Mouse (Mus musculus) left cerebral cortex, adult 2 months (tissue): Measurements from ENCODE around the gene Tmem182. TPM values are rescaled to one million over a fixed set of nuclear protein-coding genes. Genes with fewer than 3 reads are reported as not detected.
A peak's percentile ranks its signal among the peaks of the same experiment; 100 is the strongest.

Experiments
- DNase-seq, 2 experiments: peaks; one replicate each; pipeline ENCODE4 v3.0.0; 2021 to 2022; ENCODE audit warnings: low spot score in 2 of 2, mixed read lengths in 1 of 2; ENCODE audit errors: extremely low spot score in 1 of 2
- H3K27ac ChIP-seq: fragments of 200-600 bp; 2 replicates; pipeline ENCODE4 v1.8.1; 2022
- H3K4me3 ChIP-seq: fragments of 200-600 bp; 2 replicates; pipeline ENCODE4 v1.8.1; 2022
- CTCF ChIP-seq: fragments of 200-600 bp; IDR thresholded peaks from 2 replicates; pipeline ENCODE4 v1.8.1; 2022; ENCODE audit warnings: antibody characterized with exemption, mild to moderate bottlenecking, moderate library complexity
- intact Hi-C: fragments of 180-260 bp; cut with DNase I; formaldehyde crosslinking; loops from one replicate; pipeline ENCODE4 v1.15.1; 2025
- total RNA-seq, 2 experiments: library from RNA; stranded (reverse); gene quantifications; 2 replicates each; pipeline ENCODE4 v1.2.3; 2021

Tmem182 gene
- total RNA-seq, 2 experiments from 2014 or later: 0.11 to 0.21 TPM

DNA sequence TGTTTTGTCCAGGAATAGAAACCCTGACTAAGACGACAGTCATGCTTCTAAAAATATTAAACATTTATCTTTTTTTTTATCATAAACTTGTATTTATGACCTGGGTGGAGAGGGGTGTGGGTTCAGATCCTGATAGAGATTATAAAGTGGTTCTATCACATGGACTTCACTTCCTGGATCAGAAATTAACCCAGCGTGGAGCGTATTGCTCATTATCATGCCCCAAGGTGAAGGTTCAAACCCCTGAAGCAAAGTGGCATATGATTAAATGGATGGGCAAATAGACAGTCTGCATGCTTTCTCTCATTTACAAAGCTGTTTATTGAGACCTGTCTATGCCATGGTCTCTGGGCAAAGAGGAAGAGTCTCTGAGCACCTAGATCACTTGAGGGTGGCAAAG, 28.6 kb upstream of the Tmem182 start:
- H3K27ac ChIP-seq: no peak overlapping the region
- no peak for TF ChIP-seq CTCF
- no peak for DNase-seq
- intact Hi-C loops: no loop called here
- no peak overlapping the region for H3K4me3 ChIP-seq

DNA sequence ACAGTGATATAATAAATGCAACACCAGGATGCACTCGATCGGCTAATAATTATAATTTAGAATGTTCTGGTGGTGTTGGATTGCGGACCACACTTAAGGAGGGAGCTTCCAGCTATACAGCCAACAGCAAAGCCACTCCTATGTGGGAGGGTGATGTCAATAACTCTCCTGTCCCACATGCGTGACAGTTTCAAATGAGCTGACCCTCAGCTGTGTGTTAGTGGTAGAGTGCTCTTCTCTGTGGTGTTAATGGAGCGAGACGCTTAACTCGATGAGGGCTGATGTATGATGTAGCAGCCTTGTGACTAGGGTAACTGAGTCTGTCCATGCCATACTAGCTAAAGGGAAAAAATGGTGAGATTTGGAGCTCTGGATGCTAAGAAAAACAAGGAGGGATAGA, 22.0 kb upstream of the Tmem182 start:
- intact Hi-C loops: no loop called here
- TF ChIP-seq CTCF: no peak
- H3K27ac ChIP-seq: no peak overlapping the region
- no peak for DNase-seq
- H3K4me3 ChIP-seq: no peak overlapping the region

DNA sequence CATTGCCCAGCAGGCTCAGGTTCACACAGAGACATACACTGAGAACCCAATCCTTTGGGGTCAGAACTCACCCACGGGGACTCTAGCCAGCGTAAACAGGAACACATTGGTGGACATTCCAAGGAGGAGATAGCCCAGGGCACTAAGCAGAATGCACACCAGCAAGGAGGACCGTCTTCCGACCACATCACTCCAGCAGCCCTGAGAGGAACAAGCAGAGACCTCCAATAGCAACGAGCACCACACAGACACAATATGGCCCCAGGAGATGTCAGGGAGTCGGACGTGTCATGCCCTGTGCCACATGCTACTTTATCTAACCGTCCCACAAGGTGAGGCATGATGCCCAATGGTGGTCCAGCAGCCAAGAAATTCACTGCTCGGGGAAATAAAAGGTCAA, 21.1 kb upstream of the Tmem182 start:
- intact Hi-C loops: no loop called here
- no peak overlapping the region for H3K4me3 ChIP-seq
- no peak for TF ChIP-seq CTCF
- no peak overlapping the region for H3K27ac ChIP-seq
- no peak for DNase-seq

DNA sequence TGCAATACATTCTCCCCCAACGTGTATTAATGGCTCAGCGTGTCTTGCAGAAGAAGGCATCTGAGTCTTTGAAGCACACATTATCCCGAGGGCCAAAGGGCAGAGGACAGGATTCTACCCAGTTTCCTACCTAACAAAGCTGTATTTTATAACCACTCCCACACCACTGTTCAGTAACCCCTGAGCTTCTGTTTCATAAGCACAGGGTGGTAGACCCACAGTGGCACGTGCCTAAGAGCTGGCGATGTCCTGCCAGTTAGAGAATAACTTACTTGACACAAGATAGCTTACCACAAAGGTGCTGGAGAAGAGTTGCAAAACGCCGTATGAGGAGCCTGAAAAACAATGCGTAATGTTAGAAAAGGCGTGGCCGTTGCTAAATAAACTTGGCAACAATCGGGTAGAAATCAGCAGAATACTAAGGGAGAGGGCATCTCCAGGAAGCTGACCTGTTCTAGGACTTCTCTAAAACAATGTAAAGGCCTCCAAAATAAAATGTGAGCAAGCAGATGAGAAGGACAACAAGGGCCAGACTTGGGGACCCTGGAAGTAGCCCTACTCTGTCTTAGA, 19.4 kb upstream of the Tmem182 start:
- intact Hi-C loops: no loop called here
- no peak overlapping the region for H3K27ac ChIP-seq
- H3K4me3 ChIP-seq: no peak overlapping the region
- TF ChIP-seq CTCF: no peak
- DNase-seq: no peak

DNA sequence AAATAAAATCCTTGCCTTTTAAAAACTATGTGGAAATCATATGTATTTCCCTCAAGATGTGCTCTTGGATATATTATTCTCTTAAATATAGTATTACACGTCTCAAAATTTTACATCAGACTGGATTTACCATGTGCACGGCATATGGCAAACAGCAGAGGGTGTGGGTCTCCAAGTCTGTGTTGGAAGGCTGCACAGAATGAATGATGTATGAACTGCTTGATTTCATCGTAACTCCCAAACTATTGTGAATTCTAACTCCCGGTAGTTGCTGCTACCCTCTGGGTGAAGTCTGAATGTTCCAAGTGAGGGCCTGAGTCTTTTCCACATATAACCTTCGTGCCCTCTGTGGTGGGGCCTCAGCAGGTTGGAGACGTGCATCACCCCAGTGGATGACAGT, 16.4 kb upstream of the Tmem182 start:
- no peak overlapping the region for H3K27ac ChIP-seq
- no peak for DNase-seq
- no peak overlapping the region for H3K4me3 ChIP-seq
- intact Hi-C loops: no loop called here
- TF ChIP-seq CTCF: no peak

DNA sequence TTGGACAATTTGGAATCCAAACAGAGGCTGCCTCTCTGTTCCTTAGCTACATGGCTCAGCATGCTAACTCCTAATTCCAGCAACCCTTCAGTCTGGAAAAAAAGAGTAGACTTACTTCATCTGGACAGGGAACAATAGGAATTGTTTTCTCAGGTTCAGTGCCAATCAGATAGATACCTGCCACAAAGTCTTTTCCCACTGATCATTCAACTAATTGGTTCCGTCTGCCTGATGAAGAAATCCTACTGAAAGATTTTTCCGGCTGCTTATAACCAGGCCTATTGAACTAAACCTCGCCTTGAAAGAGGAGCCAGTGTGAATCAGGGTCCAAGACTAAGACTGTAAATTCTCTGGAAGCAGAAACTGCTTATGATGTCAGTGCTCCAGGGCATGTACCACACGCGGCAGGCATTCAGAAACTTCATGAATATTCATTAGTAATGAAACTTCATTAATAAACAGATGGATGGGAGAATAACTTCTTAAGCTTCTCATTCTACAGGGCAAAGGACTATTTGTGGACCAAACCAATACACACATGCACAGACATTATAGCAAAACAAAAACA, 15.7 kb upstream of the Tmem182 start:
- intact Hi-C loops: no loop called here
- DNase-seq: no peak
- Histone ChIP-seq H3K4me3 (peak overlapping the region; percentile 68), H3K27ac (no peak overlapping the region)
- TF ChIP-seq CTCF: no peak

DNA sequence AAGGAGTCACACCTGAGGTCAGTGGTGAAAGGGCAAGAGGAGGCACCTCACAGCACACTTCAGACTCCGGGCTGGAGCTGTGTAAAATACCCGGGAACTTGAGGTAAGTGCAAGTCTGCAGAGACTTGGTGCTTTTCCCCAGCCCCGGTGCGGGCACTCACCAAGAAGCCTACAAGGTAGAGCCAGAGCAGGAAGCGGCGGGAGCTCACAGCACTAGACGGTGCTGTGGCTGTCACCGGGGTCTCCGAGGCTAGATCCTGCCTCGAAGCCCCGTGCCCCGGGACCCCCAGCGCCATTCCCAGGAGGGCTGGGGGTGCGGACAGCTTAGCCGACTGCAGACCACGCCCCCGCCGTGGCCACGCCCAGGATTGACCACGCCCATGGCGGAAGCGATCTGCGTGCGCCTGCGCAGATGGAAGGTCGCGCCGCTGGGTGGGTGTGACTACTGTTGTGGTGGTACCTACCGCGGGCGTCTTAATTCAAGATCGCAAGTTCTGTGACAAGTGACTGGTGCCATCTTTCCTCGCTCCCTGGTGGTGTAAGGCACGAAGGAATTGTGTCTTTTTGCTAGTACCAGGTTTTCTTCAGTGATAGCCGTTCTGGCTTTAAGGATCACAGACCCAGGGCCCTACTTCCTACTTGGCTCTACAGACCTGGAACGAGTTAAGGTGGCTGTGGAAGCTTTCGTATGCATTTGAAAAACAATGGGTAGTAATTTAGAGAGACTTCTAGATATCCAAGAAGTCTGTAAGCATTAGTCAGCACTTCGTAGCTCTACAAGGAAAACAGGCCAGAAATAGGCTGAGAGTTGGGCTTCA, 14.9 kb upstream of the Tmem182 start, which contains the start of gene Mfsd9:
Mfsd9 (minus strand) TSS at position 364 of the 818 bp plus-strand sequence.
- Histone ChIP-seq H3K27ac (no peak within 1 kb of the TSS), H3K4me3 (peak within 1 kb of the TSS; percentile 68)
- intact Hi-C loops: no loop called here
- DNase-seq: peak; percentile 90 to 93
- no peak for TF ChIP-seq CTCF

DNA sequence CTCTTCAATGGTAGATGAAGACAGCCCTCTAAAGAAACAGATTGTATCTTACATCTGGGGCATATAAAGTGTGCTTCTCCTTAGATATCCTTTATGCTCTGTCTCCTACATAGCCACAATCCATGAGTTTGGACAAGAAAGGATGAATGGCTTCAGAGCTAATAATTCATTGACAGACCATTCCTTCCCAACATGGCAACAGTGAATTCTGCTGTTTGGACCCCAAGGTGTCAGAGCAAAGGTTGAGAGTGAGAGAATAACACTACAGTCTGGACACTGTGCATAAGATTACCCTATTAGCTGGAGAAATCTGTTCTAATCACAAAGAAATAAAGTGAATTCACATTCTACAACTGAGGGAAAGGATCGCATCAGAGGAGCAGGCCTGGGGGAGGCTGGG, 9.9 kb upstream of the Tmem182 start:
- no peak overlapping the region for H3K27ac ChIP-seq
- H3K4me3 ChIP-seq: no peak overlapping the region
- no peak for DNase-seq
- no peak for TF ChIP-seq CTCF
- intact Hi-C loops: no loop called here

DNA sequence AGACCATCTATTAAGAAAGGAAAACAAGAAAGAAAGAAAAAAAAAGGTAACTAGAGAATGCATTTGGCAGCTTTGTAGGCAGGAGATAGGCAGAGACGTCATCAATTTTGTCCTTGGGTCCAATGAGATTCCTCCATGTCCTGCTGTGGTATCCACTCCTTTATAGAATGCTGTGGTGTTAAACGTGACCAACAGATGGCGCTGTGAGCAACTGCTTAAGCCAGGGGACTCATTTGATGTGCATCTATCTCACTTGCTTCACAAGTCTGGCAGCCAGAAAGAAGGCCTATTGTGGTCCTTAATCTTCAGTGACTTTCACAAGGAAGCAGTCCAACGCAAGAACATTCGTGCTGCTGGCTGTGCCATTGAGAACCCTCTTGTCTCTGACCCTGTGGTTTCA, 8.1 kb upstream of the Tmem182 start:
- Histone ChIP-seq H3K4me3 (no peak overlapping the region), H3K27ac (no peak overlapping the region)
- DNase-seq: peak; percentile 48 to 53
- TF ChIP-seq CTCF: peak; percentile 79
- intact Hi-C loops: no loop called here

DNA sequence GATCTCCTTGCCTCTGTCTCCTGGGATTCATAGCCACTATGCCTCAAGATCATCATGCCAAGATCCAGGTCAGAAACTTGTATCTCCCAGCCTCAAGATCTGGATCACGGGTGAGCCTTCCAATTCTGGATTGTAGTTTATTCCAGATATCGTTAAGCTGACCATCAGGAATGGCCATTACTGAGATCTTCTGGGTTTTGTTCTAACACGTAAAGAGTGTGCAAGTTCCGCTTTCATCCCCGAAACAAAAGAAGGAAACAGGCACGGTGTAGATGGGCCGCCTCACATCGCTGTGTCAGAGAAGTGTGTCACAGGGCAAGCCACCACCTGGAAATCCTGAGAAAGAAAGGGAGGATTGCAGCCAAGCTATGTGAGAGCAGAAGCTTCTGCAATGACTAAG, 6.3 kb upstream of the Tmem182 start:
- H3K27ac ChIP-seq: no peak overlapping the region
- intact Hi-C loops: no loop called here
- DNase-seq: no peak
- no peak for TF ChIP-seq CTCF
- no peak overlapping the region for H3K4me3 ChIP-seq

DNA sequence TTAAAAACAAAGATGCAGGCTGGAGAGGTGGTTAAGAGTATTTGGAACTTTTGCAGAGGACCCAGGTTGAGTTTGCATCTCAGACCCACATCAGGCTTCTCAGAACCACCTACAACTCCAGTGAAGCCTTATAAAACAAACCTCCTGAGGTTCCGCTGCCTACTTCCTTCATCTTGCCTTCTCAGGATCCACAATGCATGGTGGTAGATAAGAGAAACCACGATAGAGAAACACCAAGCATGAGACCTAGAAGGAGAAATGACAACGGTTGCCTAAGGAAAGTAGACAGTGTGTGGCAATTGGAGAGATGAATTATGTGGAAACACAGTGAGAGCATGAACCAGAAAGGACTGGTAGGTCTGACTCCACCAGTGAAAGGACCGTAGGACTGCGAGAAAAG, 4.5 kb upstream of the Tmem182 start:
- intact Hi-C loops: no loop called here
- H3K27ac ChIP-seq: no peak overlapping the region

DNA sequence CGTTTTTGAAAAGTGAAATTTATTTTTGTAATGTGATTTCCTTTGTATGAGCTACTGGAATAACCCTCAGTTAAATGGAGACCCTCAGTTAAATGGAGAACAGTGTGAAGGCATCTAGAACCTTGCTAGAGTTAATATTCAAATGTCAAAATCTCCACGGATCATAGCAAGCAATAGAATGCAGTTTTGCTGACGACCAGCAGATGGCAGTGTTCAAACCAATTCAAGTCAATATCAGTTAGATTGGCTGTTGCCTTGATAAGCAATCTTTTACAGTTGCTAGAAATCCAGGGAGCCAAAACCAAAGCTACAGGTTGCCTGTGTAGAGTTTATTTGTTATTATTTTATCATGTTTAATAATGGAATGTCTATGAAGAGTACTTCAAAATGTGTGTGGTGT, 2.6 kb upstream of the Tmem182 start:
- Histone ChIP-seq H3K27ac (no peak overlapping the region), H3K4me3 (no peak overlapping the region)
- intact Hi-C loops: loop anchor here (1.0 kb wide), 1 partner anchor 42 kb away; no protein-coding TSS in a partner anchor
- DNase-seq: peak; percentile 46 to 54
- TF ChIP-seq CTCF: peak; percentile 89

More for the DNA sequence above, 4.5 kb upstream of the Tmem182 start:
- TF ChIP-seq CTCF: no peak
- H3K4me3 ChIP-seq: no peak overlapping the region
- DNase-seq: no peak

DNA sequence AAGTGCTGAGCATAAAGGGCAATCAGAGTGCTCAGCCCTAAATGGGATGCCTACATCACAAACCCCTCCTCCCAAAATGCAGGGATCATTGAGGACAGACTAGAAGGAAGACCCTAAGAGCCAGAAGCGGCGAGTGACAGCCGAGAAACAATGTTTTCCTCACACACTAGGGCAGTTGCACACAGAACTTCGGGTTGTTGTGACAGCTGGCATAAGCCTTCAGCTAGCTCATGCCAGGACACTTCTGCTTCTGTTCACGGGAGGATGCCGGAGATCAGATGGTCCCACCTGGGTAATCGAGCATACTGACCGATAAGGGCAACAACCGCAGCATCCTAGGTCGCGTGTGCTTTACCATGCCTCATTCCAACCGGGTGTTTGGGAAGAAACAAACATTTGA, 1.3 kb upstream of the Tmem182 start:
- Histone ChIP-seq H3K4me3 (no peak overlapping the region), H3K27ac (no peak overlapping the region)
- intact Hi-C loops: no loop called here
- no peak for TF ChIP-seq CTCF
- DNase-seq: no peak
